Comparison of ENCODE assay signal across 9 mouse cellular contexts in genomic region chr9:114368471-114368858, GRCm38 (mm10). TPM values are rescaled to one million over a fixed set of nuclear protein-coding genes. Genes with fewer than 3 reads are reported as not detected.
DNase-seq lines count a peak whose midpoint lies in the region; ATAC-seq and TF ChIP-seq lines count a peak whose summit lies in the region.
"Had no signal": no experiment of that assay in that cellular context is flagged by ENCODE, and none has a peak within 500 bp of the region (broad histone marks: within the 10 kb centered on the region; RNA-seq: fewer than 3 reads in every experiment).

No protein-coding gene starts in this region.

- H3K36me3 ChIP-seq in kidney, embryonic 16.5 days (ENCODE audit: insufficient read depth, low read length), result 0 out of 2 replicates have a peak, but pooled peaks cover 5% of the 10 kb centered on the region
- no peaks in the 10 kb centered on the region for H3K36me3 ChIP-seq in embryonic facial prominence, embryonic 11.5 days (replicated peaks; ENCODE audit: control insufficient read depth, insufficient read depth, low read depth, low read length)
- no peaks in the 10 kb centered on the region for H3K36me3 ChIP-seq in intestine, embryonic 15.5 days
- H3K36me3 ChIP-seq in myocyte (ENCODE audit: control insufficient read depth, insufficient read depth), result no peaks in the 10 kb centered on the region

- H3K27ac ChIP-seq in kidney, embryonic 16.5 days (ENCODE audit: low read length), result no peak overlapping the region
- H3K27ac ChIP-seq in embryonic facial prominence, embryonic 11.5 days (replicated peaks; ENCODE audit: low read depth, low read length), result no peak overlapping the region
- H3K27ac ChIP-seq in intestine, embryonic 15.5 days, result 0 out of 2 replicates have a peak overlapping the region, but pooled peaks have one; percentile 9

- WGBS in kidney, embryonic 16.5 days, result 13% methylated on average over 12 of the region's 12 CpGs
- 15% methylated on average over 12 of the region's 12 CpGs for WGBS in embryonic facial prominence, embryonic 11.5 days
- 16% methylated on average over 12 of the region's 12 CpGs for WGBS in intestine, embryonic 15.5 days

- peak overlapping the region; percentile 72 for H3K4me2 ChIP-seq in kidney, embryonic 16.5 days (replicated peaks; ENCODE audit: low read depth, low read length)
- H3K4me2 ChIP-seq in embryonic facial prominence, embryonic 11.5 days (ENCODE audit: low read depth, low read length), result peak overlapping the region; percentile 84
- peak overlapping the region; percentile 94 for H3K4me2 ChIP-seq in intestine, embryonic 15.5 days (replicated peaks)
- peak overlapping the region; percentile 58 for H3K4me2 ChIP-seq in myocyte (ENCODE audit: low read depth)

- peak overlapping the region; percentile 75 for H3K9ac ChIP-seq in kidney, embryonic 16.5 days (replicated peaks; ENCODE audit: low read length)
- H3K9ac ChIP-seq in embryonic facial prominence, embryonic 11.5 days (replicated peaks; ENCODE audit: low read length), result peak overlapping the region; percentile 68
- peak overlapping the region; percentile 57 for H3K9ac ChIP-seq in intestine, embryonic 15.5 days

- TF ChIP-seq POLR2A in myocyte (IDR thresholded peaks at IDR 0.05; ENCODE audit: insufficient read length, low read depth), result no peak

- no peaks in the 10 kb centered on the region for H3K27me3 ChIP-seq in kidney, embryonic 16.5 days (ENCODE audit: insufficient read depth, low read length)
- H3K27me3 ChIP-seq in embryonic facial prominence, embryonic 11.5 days (ENCODE audit: control insufficient read depth, insufficient read depth, low read length), result no peaks in the 10 kb centered on the region
- no peaks in the 10 kb centered on the region for H3K27me3 ChIP-seq in intestine, embryonic 15.5 days (replicated peaks)
- H3K27me3 ChIP-seq in myocyte (ENCODE audit: control insufficient read depth, insufficient read depth, insufficient read length), result no peaks in the 10 kb centered on the region

- H3K4me1 ChIP-seq in kidney, embryonic 16.5 days (ENCODE audit: insufficient read depth, low read length), result peaks cover 3% of the 10 kb centered on the region; the same call in 1 of the 2 replicates
- H3K4me1 ChIP-seq in embryonic facial prominence, embryonic 11.5 days (ENCODE audit: control insufficient read depth, insufficient read depth, low read length), result no peaks in the 10 kb centered on the region
- H3K4me1 ChIP-seq in intestine, embryonic 15.5 days (replicated peaks), result 0 out of 2 replicates have a peak, but pooled peaks cover 2% of the 10 kb centered on the region

- H3ac ChIP-seq in myocyte (ENCODE audit: control insufficient read depth, insufficient read length), result no peak overlapping the region

- H3K9me3 ChIP-seq in kidney, embryonic 16.5 days (ENCODE audit: low read length), result no peaks in the 10 kb centered on the region
- H3K9me3 ChIP-seq in embryonic facial prominence, embryonic 11.5 days (replicated peaks; ENCODE audit: control insufficient read depth, low read length), result no peaks in the 10 kb centered on the region
- no peaks in the 10 kb centered on the region for H3K9me3 ChIP-seq in intestine, embryonic 15.5 days

- peak overlapping the region; percentile 51 for H3K4me3 ChIP-seq in kidney, embryonic 16.5 days (ENCODE audit: low read length)
- peak overlapping the region; percentile 50 for H3K4me3 ChIP-seq in embryonic facial prominence, embryonic 11.5 days (ENCODE audit: low read depth, low read length)
- H3K4me3 ChIP-seq in intestine, embryonic 15.5 days (replicated peaks), result peak overlapping the region; percentile 49
- H3K4me3 ChIP-seq in myocyte, result peak overlapping the region; percentile 7

- peak; percentile 55 for ATAC-seq in kidney, embryonic 16.5 days (ENCODE audit: low FRiP score, low TSS enrichment)
- no peak for ATAC-seq in embryonic facial prominence, embryonic 11.5 days (replicated peaks; ENCODE audit: insufficient number of reproducible peaks, low FRiP score, low TSS enrichment, low read depth)
- ATAC-seq in intestine, embryonic 15.5 days, result peak; percentile 27

- H3K79me2 ChIP-seq in myocyte (ENCODE audit: control insufficient read depth, insufficient read depth), result no peaks in the 10 kb centered on the region

- DNase-seq in kidney, postnatal 4 days, result no peak
- DNase-seq in embryonic facial prominence, embryonic 11.5 days (ENCODE audit: low spot score), result no peak
- DNase-seq in right cerebral cortex, postnatal 4 days, result no peak
- no peak for DNase-seq in adrenal gland, postnatal 25 days
- no peak for DNase-seq in left cerebral cortex, adult 8-10 months (ENCODE audit: low spot score in 2 of 2)

TF ChIP-seq in myocyte, 11 proteins besides CTCF, POLR2A, EP300 and RAD21:
- TF ChIP-seq TCF3 (IDR thresholded peaks at IDR 0.05; ENCODE audit: insufficient read length, low read depth), result no peak
- TF ChIP-seq CEBPB (IDR thresholded peaks at IDR 0.05; ENCODE audit: insufficient read depth, poor library complexity, severe bottlenecking), result no peak
- TF ChIP-seq MYOD1 (IDR thresholded peaks at IDR 0.05; ENCODE audit: control insufficient read depth in 1 of 3, insufficient read length in 2 of 3, low read depth in 2 of 3), result no peak
- TF ChIP-seq POLR2AphosphoS2 (IDR thresholded peaks at IDR 0.05; ENCODE audit: insufficient read length, low read depth), result no peak
- no peak for TF ChIP-seq TCF12 (IDR thresholded peaks at IDR 0.05; ENCODE audit: insufficient read depth, poor library complexity, severe bottlenecking)
- TF ChIP-seq MYOG (IDR thresholded peaks at IDR 0.05; ENCODE audit: control insufficient read depth in 1 of 3, insufficient read depth in 1 of 3, insufficient read length in 2 of 3, low read depth in 2 of 3), result no peak
- TF ChIP-seq E2F4 (IDR thresholded peaks at IDR 0.05; ENCODE audit: insufficient read depth), result no peak
- no peak for TF ChIP-seq USF1 (IDR thresholded peaks at IDR 0.05; ENCODE audit: low read depth)

RNA-seq across cellular contexts. Expression of gene Crtap, which starts 22.0 kb away (rescaled TPM):
- 139 and 148 TPM in 2 replicates for polyA plus RNA-seq in kidney, embryonic 16.5 days (2015; fragmentation: Nextera tagmentation; extraction: Ambion mirVana)
- polyA plus RNA-seq in embryonic facial prominence, embryonic 11.5 days (2014; fragmentation: Nextera tagmentation; extraction: Ambion mirVana), result 63.4 and 68.4 TPM in 2 replicates
- 107 and 110 TPM in 2 replicates for polyA plus RNA-seq in intestine, embryonic 15.5 days (2015; fragmentation: Nextera tagmentation; extraction: Ambion mirVana)
- 66.3 TPM for polyA plus RNA-seq in myocyte (2012; fragmentation: generic; extraction: Trizol)
- total RNA-seq in adrenal gland, postnatal 25 days (2021), result 99.2 and 103 TPM in 2 replicates
- 10 to 100 TPM in 1 of 4 experiments, 1 to 10 TPM in 3; 5.9 to 10.9 (median 7.6) TPM for total RNA-seq in left cerebral cortex, adult 8-10 months (2022)

RNA-seq across cellular contexts. Expression of gene Glb1, which starts 32.4 kb away (rescaled TPM):
- polyA plus RNA-seq in kidney, embryonic 16.5 days (2015; fragmentation: Nextera tagmentation; extraction: Ambion mirVana), result 77.6 and 81.0 TPM in 2 replicates
- polyA plus RNA-seq in embryonic facial prominence, embryonic 11.5 days (2014; fragmentation: Nextera tagmentation; extraction: Ambion mirVana), result 23.3 and 27.4 TPM in 2 replicates
- polyA plus RNA-seq in intestine, embryonic 15.5 days (2015; fragmentation: Nextera tagmentation; extraction: Ambion mirVana), result 157 and 179 TPM in 2 replicates
- 30.1 TPM for polyA plus RNA-seq in myocyte (2012; fragmentation: generic; extraction: Trizol)
- total RNA-seq in adrenal gland, postnatal 25 days (2021), result 30.8 and 37.5 TPM in 2 replicates
- 10 to 100 TPM; 28.6 to 32.1 (median 29.6) TPM for total RNA-seq in left cerebral cortex, adult 8-10 months (2022)

RNA-seq across cellular contexts. Expression of gene Tmppe, which starts 32.4 kb away (rescaled TPM):
- 15.3 and 15.9 TPM in 2 replicates for polyA plus RNA-seq in kidney, embryonic 16.5 days (2015; fragmentation: Nextera tagmentation; extraction: Ambion mirVana)
- 2.2 and 3.5 TPM in 2 replicates for polyA plus RNA-seq in embryonic facial prominence, embryonic 11.5 days (2014; fragmentation: Nextera tagmentation; extraction: Ambion mirVana)
- 18.3 and 22.1 TPM in 2 replicates for polyA plus RNA-seq in intestine, embryonic 15.5 days (2015; fragmentation: Nextera tagmentation; extraction: Ambion mirVana)
- polyA plus RNA-seq in myocyte (2012; fragmentation: generic; extraction: Trizol), result 1.7 TPM
- 7.7 and 9.7 TPM in 2 replicates for total RNA-seq in adrenal gland, postnatal 25 days (2021)
- 10 to 100 TPM; 10.9 to 15.1 (median 11.8) TPM for total RNA-seq in left cerebral cortex, adult 8-10 months (2022)

RNA-seq across cellular contexts. Expression of gene Bcl2a1c, which starts 38.5 kb away (rescaled TPM):
- not detected in 2 replicates for polyA plus RNA-seq in kidney, embryonic 16.5 days (2015; fragmentation: Nextera tagmentation; extraction: Ambion mirVana)
- not detected in 2 replicates for polyA plus RNA-seq in embryonic facial prominence, embryonic 11.5 days (2014; fragmentation: Nextera tagmentation; extraction: Ambion mirVana)
- polyA plus RNA-seq in intestine, embryonic 15.5 days (2015; fragmentation: Nextera tagmentation; extraction: Ambion mirVana), result not detected in 2 replicates
- polyA plus RNA-seq in myocyte (2012; fragmentation: generic; extraction: Trizol), result not detected
- not detected in 2 replicates for total RNA-seq in adrenal gland, postnatal 25 days (2021)
- 1 to 10 TPM in 1 of 4 experiments, not detected in 3; 1.5 TPM for total RNA-seq in left cerebral cortex, adult 8-10 months (2022)
- polyA plus RNA-seq: large intestine, adult 2 months had no signal
